Mouse (Mus musculus) forebrain, postnatal 0 days (tissue): ENCODE data around the gene Gdpd2. TPM values are rescaled to one million over a fixed set of nuclear protein-coding genes. Genes with fewer than 3 reads are reported as not detected.

Experiments used
- ATAC-seq: fragments of 200-750 bp; cut with Nextera tagmentation; 2 replicates; pipeline ENCODE4 v1.8.0; 2017; ENCODE audit warnings: mild to moderate bottlenecking, moderate library complexity
- DNase-seq: peaks from one replicate; pipeline ENCODE4 v3.0.0-alpha.2; 2015
- H3K27ac ChIP-seq: fragments of 300-500 bp; sonication (generic); 2 replicates; pipeline ENCODE4 v1.5.1; 2014; ENCODE audit warnings: low read depth, mild to moderate bottlenecking, antibody characterized with exemption, low read length, moderate library complexity, mixed read lengths
- H3K27me3 ChIP-seq: fragments of 300-500 bp; sonication (generic); 2 replicates; pipeline ENCODE4 v1.6.1; 2014; ENCODE audit warnings: mild to moderate bottlenecking, low read length, mixed read lengths; ENCODE audit not compliant: insufficient read depth
- H3K36me3 ChIP-seq: fragments of 300-500 bp; sonication (generic); 2 replicates; pipeline ENCODE4 v1.6.1; 2014; ENCODE audit warnings: mild to moderate bottlenecking, moderate library complexity; ENCODE audit not compliant: insufficient read depth
- H3K4me1 ChIP-seq: fragments of 300-500 bp; sonication (generic); 2 replicates; pipeline ENCODE4 v1.6.1; 2014; ENCODE audit warnings: antibody characterized with exemption; ENCODE audit not compliant: insufficient read depth
- H3K4me2 ChIP-seq: fragments of 300-500 bp; sonication (generic); 2 replicates; pipeline ENCODE4 v1.6.1; 2014; ENCODE audit warnings: low read depth, mild to moderate bottlenecking, moderate library complexity
- H3K4me3 ChIP-seq: fragments of 300-500 bp; sonication (generic); 2 replicates; pipeline ENCODE4 v1.5.1; 2014; ENCODE audit warnings: low read depth, low read length, mixed read lengths
- H3K9ac ChIP-seq: fragments of 300-500 bp; sonication (generic); 2 replicates; pipeline ENCODE4 v1.6.1; 2014; ENCODE audit warnings: mild to moderate bottlenecking
- H3K9me3 ChIP-seq: fragments of 300-500 bp; sonication (generic); 2 replicates; pipeline ENCODE4 v1.6.1; 2016; ENCODE audit warnings: low read length
- CTCF ChIP-seq: sonication (generic); IDR thresholded peaks from 2 replicates; pipeline ENCODE4 v1.5.1; 2016; ENCODE audit warnings: antibody characterized with exemption, control low read depth, low read depth
- WGBS: fragments of 180-500 bp; shearing (Covaris S2); extraction: QIAGEN DNeasy Blood & Tissue Kit; methylation state at CpG from one replicate; pipeline ENCODE4 v1.1.7; 2014; 5-methylcytosine and 5-hydroxymethylcytosine counted together
- polyA plus RNA-seq: library from polyadenylated mRNA; unstranded; fragments of >200 nt; fragmentation: Nextera tagmentation; extraction: Ambion mirVana; gene quantifications from 2 replicates; pipeline ENCODE4 v1.2.1, GENCODE M21; 2015
- total RNA-seq: library from RNA; depleted of rRNA; stranded (reverse); fragments of >200 nt; gene quantifications from 2 replicates; pipeline ENCODE4 v1.2.3, GENCODE M21; 2014; rRNA removed

The Gdpd2 gene
- total and polyA plus RNA-seq, 2 experiments from 2014 or later, result 21.8 to 23.0 TPM

GRCm38 (mm10) chrX:100776985-100777654, 47.4 kb downstream of the Gdpd2 start:
- H3K27ac ChIP-seq, result peak overlapping the region; percentile 58
- peak; percentile 18 for DNase-seq
- H3K9me3 ChIP-seq, result no peaks in the 10 kb centered on the region
- H3K4me2 ChIP-seq, result peak overlapping the region; percentile 39
- no peaks in the 10 kb centered on the region for H3K27me3 ChIP-seq
- no peaks in the 10 kb centered on the region for H3K36me3 ChIP-seq
- no peak for TF ChIP-seq CTCF
- H3K4me3 ChIP-seq, result peak overlapping the region; percentile 35
- WGBS, result 36% methylated on average over 36 of the region's 49 CpGs
- no peaks in the 10 kb centered on the region for H3K4me1 ChIP-seq
- H3K9ac ChIP-seq, result peak overlapping the region; percentile 41
- ATAC-seq, result peak; percentile 72

GRCm38 (mm10) chrX:100777655-100778234, 48.1 kb downstream of the Gdpd2 start:
- H3K36me3 ChIP-seq, result no peaks in the 10 kb centered on the region
- H3K9ac ChIP-seq, result peak overlapping the region; percentile 41
- DNase-seq (peak; percentile 4), ATAC-seq (no peak)
- H3K4me3 ChIP-seq, result peak overlapping the region; percentile 35
- 0 out of 2 replicates have a peak overlapping the region, but pooled peaks have one; percentile 58 for H3K27ac ChIP-seq
- TF ChIP-seq CTCF, result no peak
- no peaks in the 10 kb centered on the region for H3K9me3 ChIP-seq
- H3K4me2 ChIP-seq, result peak overlapping the region; percentile 39
- no peaks in the 10 kb centered on the region for H3K4me1 ChIP-seq
- H3K27me3 ChIP-seq, result no peaks in the 10 kb centered on the region
- 31% methylated on average over 10 of the region's 10 CpGs for WGBS

GRCm38 (mm10) chrX:100778397-100778796, 48.7 kb downstream of the Gdpd2 start:
- ATAC-seq (no peak), DNase-seq (peak; percentile 11)
- WGBS, result 36% methylated on average over 5 of the region's 5 CpGs
- no peaks in the 10 kb centered on the region for H3K27me3 ChIP-seq
- no peaks in the 10 kb centered on the region for H3K36me3 ChIP-seq
- H3K4me1 ChIP-seq, result no peaks in the 10 kb centered on the region
- H3K9me3 ChIP-seq, result no peaks in the 10 kb centered on the region
- H3K27ac ChIP-seq, result no peak overlapping the region
- no peak overlapping the region for H3K4me3 ChIP-seq
- no peak overlapping the region for H3K9ac ChIP-seq
- peak overlapping the region; percentile 39; the same call in 1 of the 2 replicates for H3K4me2 ChIP-seq
- no peak for TF ChIP-seq CTCF

Other genes starting within 250 kb of the Gdpd2 start
- 44.9 and 55.2 TPM in 2 replicates for gene Igbp1, start 235.6 kb upstream of the Gdpd2 start, total RNA-seq
- 26.4 and 29.3 TPM in 2 replicates for gene Igbp1, start 235.6 kb upstream of the Gdpd2 start, polyA plus RNA-seq
- gene Dgat2l6, start 205.0 kb upstream of the Gdpd2 start, total RNA-seq, result not detected in 2 replicates
- 0.03 TPM in 1 of 2 replicates, not detected in the other for gene Dgat2l6, start 205.0 kb upstream of the Gdpd2 start, polyA plus RNA-seq
- not detected in 2 replicates for gene Awat1, start 157.6 kb upstream of the Gdpd2 start, total RNA-seq
- gene Awat1, start 157.6 kb upstream of the Gdpd2 start, polyA plus RNA-seq, result not detected in 2 replicates
- not detected in 2 replicates for gene P2ry4, start 135.0 kb upstream of the Gdpd2 start, total RNA-seq
- gene P2ry4, start 135.0 kb upstream of the Gdpd2 start, polyA plus RNA-seq, result not detected in 2 replicates
- not detected in 2 replicates for gene Arr3, start 124.4 kb upstream of the Gdpd2 start, total RNA-seq
- 0.23 TPM in 1 of 2 replicates, not detected in the other for gene Arr3, start 124.4 kb upstream of the Gdpd2 start, polyA plus RNA-seq
- 6.4 and 6.7 TPM in 2 replicates for gene Kif4, start 104.1 kb upstream of the Gdpd2 start, total RNA-seq
- gene Kif4, start 104.1 kb upstream of the Gdpd2 start, polyA plus RNA-seq, result 3.1 and 3.8 TPM in 2 replicates
- gene Pdzd11, start 103.3 kb upstream of the Gdpd2 start, total RNA-seq, result 39.2 and 41.2 TPM in 2 replicates
- 80.8 and 83.8 TPM in 2 replicates for gene Pdzd11, start 103.3 kb upstream of the Gdpd2 start, polyA plus RNA-seq
- 39.0 and 42.1 TPM in 2 replicates for gene Dlg3, start 37.8 kb downstream of the Gdpd2 start, total RNA-seq
- gene Dlg3, start 37.8 kb downstream of the Gdpd2 start, polyA plus RNA-seq, result 2.3 and 2.6 TPM in 2 replicates